Comparison of ENCODE assay signal across 21 mouse cellular contexts in genomic region chr14:78691926-78692487, GRCm38 (mm10). TPM values are rescaled to one million over a fixed set of nuclear protein-coding genes. Genes with fewer than 3 reads are reported as not detected.
A peak's percentile ranks its signal among the peaks of the same experiment; 100 is the strongest.
DNase-seq lines count a peak whose midpoint lies in the region; ATAC-seq and TF ChIP-seq lines count a peak whose summit lies in the region.
"Had no signal": no experiment of that assay in that cellular context is flagged by ENCODE, and none has a peak within 500 bp of the region (broad histone marks: within the 10 kb centered on the region; RNA-seq: fewer than 3 reads in every experiment).

No protein-coding gene starts in this region.

- no peaks in the 10 kb centered on the region for H3K27me3 ChIP-seq in lung, embryonic 14.5 days (ENCODE audit: insufficient read depth, low read length)
- H3K27me3 ChIP-seq in megakaryocyte, embryonic 14.5 days (replicated peaks): no peaks in the 10 kb centered on the region
- no peaks in the 10 kb centered on the region for H3K27me3 ChIP-seq in hindbrain, postnatal 0 days (ENCODE audit: insufficient read depth, low read length)
- H3K27me3 ChIP-seq: forebrain, embryonic 15.5 days; heart, embryonic 15.5 days; liver, embryonic 13.5 days had no signal

- H3K9ac ChIP-seq in lung, embryonic 14.5 days: no peak overlapping the region
- no peak overlapping the region for H3K9ac ChIP-seq in hindbrain, postnatal 0 days (replicated peaks; ENCODE audit: low read length)
- H3K9ac ChIP-seq: forebrain, embryonic 15.5 days; heart, embryonic 15.5 days; hindbrain, embryonic 14.5 days; liver, embryonic 13.5 days had no signal

- no peak for DNase-seq in layer of hippocampus, adult 2 months (ENCODE audit: low spot score in 2 of 2)
- no peak for DNase-seq in layer of hippocampus, postnatal 25 days (ENCODE audit: extremely low spot score in 1 of 2, low spot score in 1 of 2)
- DNase-seq in lung, embryonic 14.5 days: no peak
- no peak for DNase-seq in testis, postnatal 14 days (ENCODE audit: low spot score)
- no peak for DNase-seq in hindbrain, postnatal 0 days (ENCODE audit: low spot score)
- DNase-seq in adrenal gland, postnatal 14 days: no peak
- DNase-seq: cerebellum, adult 11 months; cerebellum, postnatal 25 days; heart, adult 18-20 months; kidney, adult 18-20 months; kidney, postnatal 10 days; layer of hippocampus, postnatal 36 days; liver, embryonic 13.5 days; thymus, adult 18-20 months had no signal

- TF ChIP-seq CTCF in layer of hippocampus, adult 2 months (conservative IDR thresholded peaks at IDR 0.05): no peak
- TF ChIP-seq CTCF in lung, embryonic 14.5 days (IDR thresholded peaks at IDR 0.05; ENCODE audit: low read depth): no peak
- no peak for TF ChIP-seq CTCF in hindbrain, postnatal 0 days (IDR thresholded peaks at IDR 0.05; ENCODE audit: low read depth)

- peak overlapping the region; percentile 21; the same call in 1 of the 2 replicates for H3K27ac ChIP-seq in layer of hippocampus, adult 2 months
- H3K27ac ChIP-seq in lung, embryonic 14.5 days (ENCODE audit: low read depth): 0 out of 2 replicates have a peak overlapping the region, but pooled peaks have one; percentile 15
- no peak overlapping the region for H3K27ac ChIP-seq in hindbrain, postnatal 0 days
- H3K27ac ChIP-seq: forebrain, embryonic 15.5 days; heart, embryonic 15.5 days; hindbrain, embryonic 14.5 days; liver, embryonic 13.5 days had no signal

- H3K4me2 ChIP-seq in lung, embryonic 14.5 days: no peak overlapping the region
- H3K4me2 ChIP-seq in hindbrain, postnatal 0 days (ENCODE audit: low read depth, low read length): no peak overlapping the region
- H3K4me2 ChIP-seq: forebrain, embryonic 15.5 days; heart, embryonic 15.5 days; hindbrain, embryonic 14.5 days; liver, embryonic 13.5 days had no signal

- ATAC-seq in common myeloid progenitor, adult 5-6 weeks (replicated peaks; ENCODE audit: low read depth, poor library complexity, severe bottlenecking): 0 out of 2 replicates have a peak, but pooled peaks have one; percentile 29
- no peak for ATAC-seq in lung, embryonic 14.5 days (ENCODE audit: insufficient read depth)
- ATAC-seq in hindbrain, postnatal 0 days: no peak
- ATAC-seq: forebrain, embryonic 15.5 days; midbrain, embryonic 16.5 days had no signal

- no peaks in the 10 kb centered on the region for H3K9me3 ChIP-seq in lung, embryonic 14.5 days (ENCODE audit: low read depth, low read length)
- no peaks in the 10 kb centered on the region for H3K9me3 ChIP-seq in megakaryocyte, embryonic 14.5 days
- H3K9me3 ChIP-seq in hindbrain, postnatal 0 days (ENCODE audit: low read length): no peaks in the 10 kb centered on the region
- H3K9me3 ChIP-seq: forebrain, embryonic 15.5 days; heart, embryonic 15.5 days; liver, embryonic 13.5 days had no signal

- H3K4me1 ChIP-seq in lung, embryonic 14.5 days (ENCODE audit: insufficient read depth): peaks cover 5% of the 10 kb centered on the region; the same call in 1 of the 2 replicates
- peaks cover 6% of the 10 kb centered on the region for H3K4me1 ChIP-seq in megakaryocyte, embryonic 14.5 days
- no peaks in the 10 kb centered on the region for H3K4me1 ChIP-seq in hindbrain, postnatal 0 days (ENCODE audit: insufficient read depth, low read length)
- H3K4me1 ChIP-seq: forebrain, embryonic 15.5 days; liver, embryonic 13.5 days had no signal

- no peaks in the 10 kb centered on the region for H3K36me3 ChIP-seq in lung, embryonic 14.5 days (ENCODE audit: insufficient read depth)
- no peaks in the 10 kb centered on the region for H3K36me3 ChIP-seq in megakaryocyte, embryonic 14.5 days (replicated peaks; ENCODE audit: low read length)
- H3K36me3 ChIP-seq in hindbrain, postnatal 0 days (ENCODE audit: insufficient read depth, low read length): no peaks in the 10 kb centered on the region
- H3K36me3 ChIP-seq: forebrain, embryonic 15.5 days; heart, embryonic 15.5 days; liver, embryonic 13.5 days had no signal

- no peak overlapping the region for H3K4me3 ChIP-seq in layer of hippocampus, adult 2 months
- no peak overlapping the region for H3K4me3 ChIP-seq in lung, embryonic 14.5 days (ENCODE audit: low read depth, low read length)
- peak overlapping the region; percentile 12 for H3K4me3 ChIP-seq in megakaryocyte, embryonic 14.5 days (replicated peaks)
- H3K4me3 ChIP-seq in hindbrain, postnatal 0 days (ENCODE audit: low read length): no peak overlapping the region
- H3K4me3 ChIP-seq: erythroblast, embryonic 14.5 days; forebrain, embryonic 15.5 days; heart, embryonic 15.5 days; liver, embryonic 13.5 days had no signal

- 54% methylated on average over 5 of the region's 5 CpGs for WGBS in lung, embryonic 14.5 days
- WGBS in hindbrain, postnatal 0 days: 82% methylated on average over 5 of the region's 5 CpGs

RNA-seq across cellular contexts. Expression of gene Dgkh, which starts 40.6 kb away (rescaled TPM):
- 100 to 1,000 TPM; 110 to 123 TPM for total RNA-seq in layer of hippocampus, adult 2 months (2021)
- total RNA-seq in layer of hippocampus, postnatal 25 days (2021): 100 to 1,000 TPM in 1 of 2 experiments, 10 to 100 TPM in 1; 95.6 to 118 TPM
- total RNA-seq in common myeloid progenitor, adult 5-6 weeks (2017): 0.23 and 0.87 TPM in 2 replicates
- 3.0 and 3.4 TPM in 2 replicates for polyA plus RNA-seq in lung, embryonic 14.5 days (2014; fragmentation: Nextera tagmentation; extraction: Ambion mirVana)
- polyA plus RNA-seq in megakaryocyte, embryonic 14.5 days (2012; ENCODE audit: insufficient read depth, low replicate concordance): 0.01 and 0.17 TPM in 2 replicates
- 9.0 and 9.2 TPM in 2 replicates for total RNA-seq in hindbrain, postnatal 0 days (2014; rRNA removed)
- 2.1 and 2.7 TPM in 2 replicates for polyA plus RNA-seq in hindbrain, postnatal 0 days (2015; fragmentation: Nextera tagmentation; extraction: Ambion mirVana)
- 11.0 and 12.1 TPM in 2 replicates for total RNA-seq in adrenal gland, postnatal 14 days (2021)
- polyA plus RNA-seq: erythroblast, embryonic 14.5 days had no signal
